Mouse (Mus musculus): ENCODE results near the gene Med9.
"Not testable (repeated sequence)": the region's sequence is repeated elsewhere in the genome, so short reads cannot be mapped to it uniquely, and the experiment has no call there.

The Med9 gene

GRCm38 (mm10) chr11:59944855-59945254, 3.2 kb upstream of the Med9 start:
- DNase-seq (ENCODE audit: extremely low spot score, low spot score), result not testable (repeated sequence)

- no peak for DNase-seq (ENCODE audit: extremely low spot score, low spot score)
These were observed 378 bp downstream of the Med9 start for GRCm38 (mm10) chr11:59948401-59948767.

- DNase-seq (ENCODE audit: extremely low spot score, low spot score), result no peak
These were observed 4.9 kb downstream of the Med9 start for GRCm38 (mm10) chr11:59952892-59953291.

- no peak for DNase-seq (ENCODE audit: extremely low spot score, low spot score)
These were observed 8.7 kb downstream of the Med9 start for GRCm38 (mm10) chr11:59956749-59957148.

- DNase-seq (ENCODE audit: extremely low spot score, low spot score), result no peak
These were observed 11.4 kb downstream of the Med9 start for GRCm38 (mm10) chr11:59959453-59959852.

- no peak for DNase-seq (ENCODE audit: extremely low spot score, low spot score)
These were observed 12.7 kb downstream of the Med9 start for GRCm38 (mm10) chr11:59960476-59961337.

GRCm38 (mm10) chr11:59961338-59961875, 13.4 kb downstream of the Med9 start:
- no peak for DNase-seq (ENCODE audit: extremely low spot score, low spot score)

GRCm38 (mm10) chr11:59962590-59962989, 14.6 kb downstream of the Med9 start:
- no peak for DNase-seq (ENCODE audit: extremely low spot score, low spot score)

- DNase-seq (ENCODE audit: extremely low spot score, low spot score), result peak; percentile 61
These were observed 15.6 kb downstream of the Med9 start for GRCm38 (mm10) chr11:59963364-59964162.

GRCm38 (mm10) chr11:59964163-59964758, 16.3 kb downstream of the Med9 start:
- peak; percentile 72 for DNase-seq (ENCODE audit: extremely low spot score, low spot score)

GRCm38 (mm10) chr11:59964818-59965217, 16.8 kb downstream of the Med9 start, which contains the start of gene Rasd1:
Gene Rasd1, minus strand, starts transcription at chr11:59964944.
- no peak for DNase-seq (ENCODE audit: extremely low spot score, low spot score)

GRCm38 (mm10) chr11:59965227-59966101, 17.5 kb downstream of the Med9 start:
- DNase-seq (ENCODE audit: extremely low spot score, low spot score), result peak; percentile 88

GRCm38 (mm10) chr11:59966102-59966483, 18.1 kb downstream of the Med9 start:
- DNase-seq (ENCODE audit: extremely low spot score, low spot score), result no peak

- no peak for DNase-seq (ENCODE audit: extremely low spot score, low spot score)
These were observed 19.8 kb downstream of the Med9 start for GRCm38 (mm10) chr11:59967765-59968164.

- DNase-seq (ENCODE audit: extremely low spot score, low spot score), result no peak
These were observed 22.8 kb downstream of the Med9 start for GRCm38 (mm10) chr11:59970780-59971179.

- no peak for DNase-seq (ENCODE audit: extremely low spot score, low spot score)
These were observed 23.7 kb downstream of the Med9 start for GRCm38 (mm10) chr11:59971691-59972090.

- no peak for DNase-seq (ENCODE audit: extremely low spot score, low spot score)
These were observed 25.4 kb downstream of the Med9 start for GRCm38 (mm10) chr11:59973389-59973788.

GRCm38 (mm10) chr11:59975241-59975640, 27.2 kb downstream of the Med9 start:
- no peak for DNase-seq (ENCODE audit: extremely low spot score, low spot score)

GRCm38 (mm10) chr11:59977831-59978230, 29.8 kb downstream of the Med9 start:
- no peak for DNase-seq (ENCODE audit: extremely low spot score, low spot score)

- DNase-seq (ENCODE audit: extremely low spot score, low spot score), result no peak
These were observed 41.4 kb downstream of the Med9 start for GRCm38 (mm10) chr11:59989406-59989805.

- DNase-seq (ENCODE audit: extremely low spot score, low spot score), result no peak
These were observed 43.4 kb downstream of the Med9 start for GRCm38 (mm10) chr11:59991365-59991764.
